Mouse (Mus musculus) C2C12 (cell line): ENCODE results near the gene Klf8.

Source experiments
- CEBPB ChIP-seq: IDR thresholded peaks from one replicate; pipeline ENCODE4 v1.6.1; 2011; ENCODE audit warnings: low read depth, mild to moderate bottlenecking, control low read depth, moderate library complexity
- CTCF ChIP-seq: IDR thresholded peaks from one replicate; pipeline ENCODE4 v1.5.1; 2011; ENCODE audit not compliant: control insufficient read depth, insufficient read depth, insufficient read length
- MAX ChIP-seq: IDR thresholded peaks from one replicate; pipeline ENCODE4 v1.6.1; 2011; ENCODE audit warnings: mild to moderate bottlenecking, control low read depth
- USF1 ChIP-seq: IDR thresholded peaks from one replicate; pipeline ENCODE4 v1.6.1; 2011; ENCODE audit warnings: low read depth, mild to moderate bottlenecking, control low read depth, moderate library complexity

- TF ChIP-seq USF1 (no peak), MAX (no peak), CTCF (no peak), CEBPB (no peak)
Observed at GRCm38 (mm10) chrX:153360216-153360590, 122.9 kb downstream of the Klf8 start.
